Mouse (Mus musculus) heart, embryonic 14.5 days (tissue): ENCODE measurements around the gene Ergic1. TPM values are rescaled to one million over a fixed set of nuclear protein-coding genes. Genes with fewer than 3 reads are reported as not detected.

Source experiments
- ATAC-seq: fragments of 200-750 bp; cut with Nextera tagmentation; 2 replicates; pipeline ENCODE4 v1.8.0; 2017; ENCODE audit warnings: low read depth, moderate TSS enrichment; ENCODE audit not compliant: insufficient number of reproducible peaks, insufficient read depth, low FRiP score
- H3K27ac ChIP-seq, 2 experiments: fragments of 200-500 bp in 1 of 2; fragments of 300-500 bp in 1 of 2; sonication (generic) in 1 of 2; replicated peaks in 1 of 2; 2 replicates each; pipeline ENCODE4 v1.5.1; 2012 to 2014; ENCODE audit warnings: low read depth in 2 of 2, low read length in 2 of 2, control low read depth in 1 of 2, mild to moderate bottlenecking in 1 of 2, mixed read lengths in 1 of 2; ENCODE audit not compliant: control insufficient read depth in 1 of 2, insufficient read depth in 1 of 2
- H3K27me3 ChIP-seq: fragments of 300-500 bp; sonication (generic); 2 replicates; pipeline ENCODE4 v1.6.1; 2014; ENCODE audit warnings: mild to moderate bottlenecking, low read length, control low read depth; ENCODE audit not compliant: control insufficient read depth, insufficient read depth
- H3K36me3 ChIP-seq: fragments of 300-500 bp; sonication (generic); 2 replicates; pipeline ENCODE4 v1.6.1; 2014; ENCODE audit warnings: mild to moderate bottlenecking, control low read depth, low read length, mixed read lengths; ENCODE audit not compliant: control insufficient read depth, insufficient read depth
- H3K4me1 ChIP-seq, 2 experiments: fragments of 200-500 bp in 1 of 2; fragments of 300-500 bp in 1 of 2; sonication (generic) in 1 of 2; 2 replicates each; pipeline ENCODE4 v1.6.1; 2012 to 2014; ENCODE audit warnings: low read length in 2 of 2, control low read depth in 1 of 2, mixed read lengths in 1 of 2; ENCODE audit not compliant: control insufficient read depth in 2 of 2, insufficient read depth in 2 of 2
- H3K4me2 ChIP-seq: fragments of 300-500 bp; sonication (generic); 2 replicates; pipeline ENCODE4 v1.6.1; 2014; ENCODE audit warnings: mild to moderate bottlenecking, low read length
- H3K4me3 ChIP-seq, 2 experiments: fragments of 200-500 bp in 1 of 2; fragments of 300-500 bp in 1 of 2; sonication (generic) in 1 of 2; 2 replicates each; pipeline ENCODE4 v1.5.1; 2012 to 2014; ENCODE audit warnings: low read length in 2 of 2, mild to moderate bottlenecking in 2 of 2, control low read depth in 1 of 2, low read depth in 1 of 2, moderate library complexity in 1 of 2; ENCODE audit not compliant: control insufficient read depth in 1 of 2, insufficient read depth in 1 of 2
- H3K9ac ChIP-seq: fragments of 300-500 bp; sonication (generic); 2 replicates; pipeline ENCODE4 v1.6.1; 2014; ENCODE audit warnings: mild to moderate bottlenecking, low read length
- H3K9me3 ChIP-seq: fragments of 300-500 bp; sonication (generic); 2 replicates; pipeline ENCODE4 v1.6.1; 2016; ENCODE audit warnings: low read length, control low read depth; ENCODE audit not compliant: control insufficient read depth
- WGBS: fragments of 180-500 bp; shearing (Covaris S2); extraction: QIAGEN DNeasy Blood & Tissue Kit; methylation state at CpG from one replicate; pipeline ENCODE4 v1.1.7; 2014; 5-methylcytosine and 5-hydroxymethylcytosine counted together
- polyA plus RNA-seq: library from polyadenylated mRNA; unstranded; fragments of >200 nt; fragmentation: Nextera tagmentation; extraction: Ambion mirVana; gene quantifications from 2 replicates; pipeline ENCODE4 v1.2.1, GENCODE M21; 2014

Ergic1 gene
- polyA plus RNA-seq, 1 experiment from 2014 or later: 121 TPM

GRCm38 (mm10) chr17:26677711-26678637 is 116.7 kb downstream of the Ergic1 start:
- Histone ChIP-seq H3K4me2 (peak overlapping the region; percentile 82), H3K27me3 (no peaks in the 10 kb centered on the region), H3K4me1 (peaks cover 4 to 25% of the 10 kb centered on the region in 2 experiments; a peak in 3 of 4 replicates), H3K27ac (peak overlapping the region; percentile 22 to 24; a peak in 2 of 4 replicates), H3K9ac (peak overlapping the region; percentile 2; the same call in 1 of the 2 replicates), H3K4me3 (peak overlapping the region in 1 of 2 experiments; percentile 5; a peak in 1 of 4 replicates), H3K36me3 (peaks cover 16% of the 10 kb centered on the region), H3K9me3 (peaks cover 2% of the 10 kb centered on the region; the same call in 1 of the 2 replicates)
- 66% methylated on average over 7 of the region's 7 CpGs for WGBS
- no peak for ATAC-seq

GRCm38 (mm10) chr17:26681276-26681675 is 120.0 kb downstream of the Ergic1 start:
- Histone ChIP-seq H3K27ac (no peak overlapping the region), H3K4me1 (peaks cover 4 to 19% of the 10 kb centered on the region in 2 experiments), H3K4me3 (no peak overlapping the region), H3K36me3 (peaks cover 40% of the 10 kb centered on the region), H3K9ac (no peak overlapping the region), H3K9me3 (peaks cover 2% of the 10 kb centered on the region; the same call in 1 of the 2 replicates), H3K4me2 (no peak overlapping the region), H3K27me3 (no peaks in the 10 kb centered on the region)
- 90% methylated on average over 6 of the region's 6 CpGs for WGBS
- no peak for ATAC-seq

GRCm38 (mm10) chr17:26686334-26687000 is 125.2 kb downstream of the Ergic1 start:
- WGBS: 84% methylated on average over 17 of the region's 17 CpGs
- no peak overlapping the region; a peak in 1 of 4 replicates for H3K27ac ChIP-seq
- no peak for ATAC-seq

GRCm38 (mm10) chr17:26688795-26689735 is 127.8 kb downstream of the Ergic1 start:
- Histone ChIP-seq H3K4me2 (no peak overlapping the region), H3K9me3 (no peaks in the 10 kb centered on the region), H3K27me3 (no peaks in the 10 kb centered on the region), H3K9ac (peak overlapping the region; percentile 26; the same call in 1 of the 2 replicates), H3K36me3 (peaks cover 13% of the 10 kb centered on the region), H3K4me3 (no peak overlapping the region), H3K4me1 (peaks cover 12 to 27% of the 10 kb centered on the region in 2 experiments), H3K27ac (0 out of 4 replicates have a peak overlapping the region, but pooled peaks have one; percentile 9 to 12)
- WGBS: 81% methylated on average over 8 of the region's 8 CpGs
- ATAC-seq: 0 out of 2 replicates have a peak, but pooled peaks have one; percentile 20

More at GRCm38 (mm10) chr17:26686334-26687000, 125.2 kb downstream of the Ergic1 start:
- no peak overlapping the region for H3K4me3 ChIP-seq
- no peaks in the 10 kb centered on the region for H3K27me3 ChIP-seq
- H3K9ac ChIP-seq: no peak overlapping the region
- H3K9me3 ChIP-seq: peaks cover under 1% of the 10 kb centered on the region; the same call in 1 of the 2 replicates
- H3K4me1 ChIP-seq: peaks cover 10 to 17% of the 10 kb centered on the region in 2 experiments
- H3K4me2 ChIP-seq: no peak overlapping the region
- peaks cover 30% of the 10 kb centered on the region for H3K36me3 ChIP-seq

GRCm38 (mm10) chr17:26689810-26690209 is 128.5 kb downstream of the Ergic1 start:
- WGBS: 54% methylated on average over 2 of the region's 2 CpGs
- Histone ChIP-seq H3K9ac (peak overlapping the region; percentile 26; the same call in 1 of the 2 replicates), H3K9me3 (no peaks in the 10 kb centered on the region), H3K4me2 (no peak overlapping the region), H3K36me3 (peaks cover 5% of the 10 kb centered on the region), H3K4me1 (peaks cover 12 to 29% of the 10 kb centered on the region in 2 experiments), H3K4me3 (no peak overlapping the region), H3K27me3 (no peaks in the 10 kb centered on the region), H3K27ac (no peak overlapping the region)
- ATAC-seq: 0 out of 2 replicates have a peak, but pooled peaks have one; percentile 10

- H3K9me3 ChIP-seq: no peaks in the 10 kb centered on the region
- H3K4me1 ChIP-seq: peaks cover 12 to 29% of the 10 kb centered on the region in 2 experiments
- ATAC-seq: no peak
- H3K27ac ChIP-seq: no peak overlapping the region
- H3K4me2 ChIP-seq: no peak overlapping the region
- H3K36me3 ChIP-seq: peaks cover 6% of the 10 kb centered on the region; the same call in 1 of the 2 replicates
- H3K4me3 ChIP-seq: no peak overlapping the region
- no peaks in the 10 kb centered on the region for H3K27me3 ChIP-seq
- H3K9ac ChIP-seq: no peak overlapping the region; the same call in 1 of the 2 replicates
- whole genome bisulfite sequencing: 65% methylated on average over 5 of the region's 5 CpGs
Measured at GRCm38 (mm10) chr17:26690236-26690635, 128.9 kb downstream of the Ergic1 start.
